ENCODE assay signal across 20 mouse cellular contexts in genomic region chr4:101705325-101705724, GRCm38 (mm10). TPM values are rescaled to one million over a fixed set of nuclear protein-coding genes. Genes with fewer than 3 reads are reported as not detected.
DNase-seq lines count a peak whose midpoint lies in the region; ATAC-seq and TF ChIP-seq lines count a peak whose summit lies in the region.
"Had no signal": no experiment of that assay in that cellular context is flagged by ENCODE, and none has a peak within 500 bp of the region (broad histone marks: within the 10 kb centered on the region; RNA-seq: fewer than 3 reads in every experiment).

No protein-coding gene starts in this region.

- H3K79me2 ChIP-seq in liver, adult 2 months (ENCODE audit: control insufficient read depth, insufficient read depth, low read length) = no peaks in the 10 kb centered on the region

- peak; percentile 81 for DNase-seq in liver, adult 2 months (ENCODE audit: extremely low read depth, low read depth, low spot score)
- DNase-seq in liver = no peak
- DNase-seq in liver, postnatal 0 days = peak; percentile 20
- no peak for DNase-seq in liver, embryonic 11.5 days (ENCODE audit: low spot score)
- DNase-seq: adrenal gland, adult 2 months; adrenal gland, adult 8-10 months; adrenal gland, postnatal 10 days; adrenal gland, postnatal 14 days; adrenal gland, postnatal 25 days; adrenal gland, postnatal 36 days; B cell, adult 2 months; cerebellum, adult 11 months; cerebellum, adult 11-12 months; cerebellum, adult 18-20 months had no signal

- no peak for TF ChIP-seq POLR2A in liver, adult 2 months (IDR thresholded peaks at IDR 0.05; ENCODE audit: extremely low read depth, insufficient read depth, low read length)

- H3K27ac ChIP-seq in liver, adult 2 months (replicated peaks; ENCODE audit: insufficient read depth, low read depth, low read length) = peak overlapping the region; percentile 28; the same call in 1 of the 2 replicates
- H3K27ac ChIP-seq in liver, postnatal 0 days (ENCODE audit: low read depth) = no peak overlapping the region
- H3K27ac ChIP-seq in liver, embryonic 11.5 days (ENCODE audit: low read depth, low read length) = no peak overlapping the region

- peaks cover 5% of the 10 kb centered on the region; the same call in 1 of the 2 replicates for H3K4me1 ChIP-seq in liver, adult 2 months (ENCODE audit: control insufficient read depth, insufficient read depth, low read length)
- peaks cover 3% of the 10 kb centered on the region; the same call in 1 of the 2 replicates for H3K4me1 ChIP-seq in liver, postnatal 0 days (ENCODE audit: insufficient read depth)
- no peaks in the 10 kb centered on the region for H3K4me1 ChIP-seq in liver, embryonic 11.5 days (replicated peaks; ENCODE audit: control insufficient read depth, insufficient read depth, low read length)

- no peaks in the 10 kb centered on the region for H3K9me3 ChIP-seq in liver, postnatal 0 days (ENCODE audit: low read length)
- H3K9me3 ChIP-seq in liver, embryonic 11.5 days (ENCODE audit: control insufficient read depth, low read length) = no peaks in the 10 kb centered on the region
- H3K9me3 ChIP-seq: G1E had no signal

- WGBS in liver, adult 2 months = 47% methylated on average over 9 of the region's 9 CpGs
- WGBS in liver, postnatal 0 days (ENCODE audit: insufficient replicate concordance) = 72% methylated on average over 9 of the region's 9 CpGs
- 71% methylated on average over 9 of the region's 9 CpGs for WGBS in liver, embryonic 11.5 days

- no peak for TF ChIP-seq EP300 in liver, postnatal 0 days (IDR thresholded peaks at IDR 0.05; ENCODE audit: low read depth)

- no peaks in the 10 kb centered on the region for H3K27me3 ChIP-seq in liver, adult 2 months (ENCODE audit: control insufficient read depth, insufficient read depth, low read length)
- no peaks in the 10 kb centered on the region for H3K27me3 ChIP-seq in liver, postnatal 0 days (ENCODE audit: insufficient read depth, low read length)
- no peaks in the 10 kb centered on the region for H3K27me3 ChIP-seq in liver, embryonic 11.5 days (replicated peaks; ENCODE audit: control insufficient read depth, insufficient read depth, low read length)
- H3K27me3 ChIP-seq: CH12.LX had no signal

- H3K36me3 ChIP-seq in liver, adult 2 months (ENCODE audit: control insufficient read depth, insufficient read depth, low read length) = no peaks in the 10 kb centered on the region
- no peaks in the 10 kb centered on the region for H3K36me3 ChIP-seq in liver, postnatal 0 days (replicated peaks; ENCODE audit: insufficient read depth, low read length)
- no peaks in the 10 kb centered on the region for H3K36me3 ChIP-seq in liver, embryonic 11.5 days (ENCODE audit: control insufficient read depth, insufficient read depth, low read length)
- H3K36me3 ChIP-seq: G1E had no signal

- H3K4me2 ChIP-seq in liver, postnatal 0 days (ENCODE audit: low read depth, low read length) = no peak overlapping the region
- H3K4me2 ChIP-seq in liver, embryonic 11.5 days = no peak overlapping the region

- ATAC-seq in liver, postnatal 0 days = peak; percentile 64; the same call in 1 of the 2 replicates
- no peak for ATAC-seq in liver, embryonic 11.5 days (replicated peaks; ENCODE audit: low FRiP score)
- ATAC-seq: activated CD4-positive, CD25-positive, alpha-beta regulatory T cell, adult 4 months; CD4-positive, CD25-positive, alpha-beta regulatory T cell, adult 4 months; Patski had no signal

- no peak overlapping the region for H3K4me3 ChIP-seq in liver, adult 2 months (ENCODE audit: insufficient read depth, low read depth, low read length)
- H3K4me3 ChIP-seq in liver, postnatal 0 days (ENCODE audit: low read depth, low read length) = no peak overlapping the region
- no peak overlapping the region for H3K4me3 ChIP-seq in liver, embryonic 11.5 days (ENCODE audit: low read depth, low read length)

- TF ChIP-seq CTCF in liver, adult 2 months (IDR thresholded peaks at IDR 0.05; ENCODE audit: low read depth, low read length) = no peak
- TF ChIP-seq CTCF in liver, postnatal 0 days (IDR thresholded peaks at IDR 0.05; ENCODE audit: low read depth) = no peak

- H3K9ac ChIP-seq in liver, adult 2 months (ENCODE audit: low read depth, low read length) = no peak overlapping the region
- no peak overlapping the region for H3K9ac ChIP-seq in liver, postnatal 0 days (replicated peaks)
- no peak overlapping the region for H3K9ac ChIP-seq in liver, embryonic 11.5 days (ENCODE audit: low read depth, low read length)

RNA-seq across cellular contexts. Expression of gene Lepr, which starts 11.9 kb away (rescaled TPM):
- total RNA-seq in liver, adult 2 months (2014; rRNA removed) = 17.1 and 24.6 TPM in 2 replicates
- 0.36 and 0.89 TPM in 2 replicates for polyA plus RNA-seq in liver, adult 2 months (2012; rRNA removed)
- polyA plus RNA-seq in liver, postnatal 0 days (2015; fragmentation: Nextera tagmentation; extraction: Ambion mirVana) = 19.0 and 30.1 TPM in 2 replicates
- polyA plus RNA-seq in liver, embryonic 11.5 days (2014; fragmentation: Nextera tagmentation; extraction: Ambion mirVana) = 0.43 and 0.91 TPM in 2 replicates
- total RNA-seq: CH12.LX, MEL had no signal
- polyA plus RNA-seq: CD4-positive, CD25-positive, alpha-beta regulatory T cell, adult 4 months; G1E had no signal

RNA-seq across cellular contexts. Expression of gene Leprot, which starts 57.8 kb away (rescaled TPM):
- total RNA-seq in liver, adult 2 months (2014; rRNA removed) = 16.8 and 17.2 TPM in 2 replicates
- polyA plus RNA-seq in liver, adult 2 months (2012; rRNA removed) = 15.0 and 18.7 TPM in 2 replicates
- polyA plus RNA-seq in liver, postnatal 0 days (2015; fragmentation: Nextera tagmentation; extraction: Ambion mirVana) = 39.7 and 41.1 TPM in 2 replicates
- 70.8 and 79.0 TPM in 2 replicates for polyA plus RNA-seq in liver, embryonic 11.5 days (2014; fragmentation: Nextera tagmentation; extraction: Ambion mirVana)

Comparison
In these comparisons a context has a peak if more than half of its experiments do, and no peak if none do; other contexts are left out.
1. DNase-seq: peak in liver, adult 2 months (single experiment) and liver, postnatal 0 days (single experiment); none in liver (single experiment) and liver, embryonic 11.5 days (single experiment).
2. RNA of gene Lepr, which starts 11.9 kb away (polyA plus RNA-seq): 19.0 to 30.1 TPM in liver, postnatal 0 days; 0.36 to 0.89 TPM in liver, adult 2 months and 0.43 to 0.91 TPM in liver, embryonic 11.5 days; every median in the first group is over 10 times any median in the second.